Mouse (Mus musculus) brain, embryonic 14.5 days (tissue): ENCODE results near the gene Coq6.

Experiments used
- CTCF ChIP-seq: fragments of 200-500 bp; IDR thresholded peaks from 2 replicates; pipeline ENCODE4 v1.5.1; 2012; ENCODE audit warnings: inconsistent platforms, mild to moderate bottlenecking, moderate library complexity, borderline replicate concordance; ENCODE audit not compliant: insufficient read depth, insufficient read length; ENCODE audit errors: extremely low read depth
- POLR2A ChIP-seq: fragments of 200-500 bp; IDR thresholded peaks from 2 replicates; pipeline ENCODE4 v1.6.1; 2012; ENCODE audit warnings: mild to moderate bottlenecking, inconsistent platforms, borderline replicate concordance; ENCODE audit not compliant: poor library complexity, insufficient read depth, insufficient read length, severe bottlenecking; ENCODE audit errors: extremely low read depth

- no peak for TF ChIP-seq CTCF
- no peak for TF ChIP-seq POLR2A
These were observed 56.1 kb downstream of the Coq6 start for GRCm38 (mm10) chr12:84417605-84417922.
